Mouse (Mus musculus): ENCODE results near the gene Ap4m1. TPM values are rescaled to one million over a fixed set of nuclear protein-coding genes. Genes with fewer than 3 reads are reported as not detected.
"Not testable (repeated sequence)": the region's sequence is repeated elsewhere in the genome, so short reads cannot be mapped to it uniquely, and the experiment has no call there.

The Ap4m1 gene
- total and polyA plus RNA-seq, 2 experiments from 2014 or later = 16.4 to 57.0 TPM

- Histone ChIP-seq H3K4me3 (ENCODE audit: low read depth, low read length) (peak overlapping the region; percentile 75), H3K9ac (peak overlapping the region; percentile 93), H3K27me3 (ENCODE audit: insufficient read depth, low read length) (no peaks in the 10 kb centered on the region), H3K4me1 (ENCODE audit: insufficient read depth) (0 out of 2 replicates have a peak, but pooled peaks cover 5% of the 10 kb centered on the region), H3K36me3 (ENCODE audit: insufficient read depth) (peaks cover 5% of the 10 kb centered on the region), H3K27ac (ENCODE audit: low read depth, low read length) (peak overlapping the region; percentile 88), H3K9me3 (ENCODE audit: low read length) (no peaks in the 10 kb centered on the region), H3K4me2 (ENCODE audit: low read depth) (peak overlapping the region; percentile 96)
- ATAC-seq (peak; percentile 51), DNase-seq (peak; percentile 59)
- under 1% methylated on average over 29 of the region's 29 CpGs for WGBS
- TF ChIP-seq CTCF (IDR thresholded peaks at IDR 0.05; ENCODE audit: low read depth) = no peak
These were observed 23.0 kb downstream of the Ap4m1 start for GRCm38 (mm10) chr5:138194755-138195345.

GRCm38 (mm10) chr5:138195463-138195862 lies 23.7 kb downstream of the Ap4m1 start:
- peak; percentile 9 for DNase-seq
- Histone ChIP-seq H3K36me3 (ENCODE audit: insufficient read depth) (no peaks in the 10 kb centered on the region; the same call in none of the 2 replicates), H3K9me3 (ENCODE audit: low read length) (no peaks in the 10 kb centered on the region), H3K27ac (ENCODE audit: low read depth, low read length) (peak overlapping the region; percentile 88; the same call in 1 of the 2 replicates), H3K4me2 (ENCODE audit: low read depth) (peak overlapping the region; percentile 96), H3K4me1 (ENCODE audit: insufficient read depth) (0 out of 2 replicates have a peak, but pooled peaks cover 5% of the 10 kb centered on the region), H3K27me3 (ENCODE audit: insufficient read depth, low read length) (no peaks in the 10 kb centered on the region), H3K9ac (peak overlapping the region; percentile 93), H3K4me3 (ENCODE audit: low read depth, low read length) (peak overlapping the region; percentile 75)
- TF ChIP-seq CTCF (IDR thresholded peaks at IDR 0.05; ENCODE audit: low read depth) = no peak
- no peak for ATAC-seq
- 67% methylated on average over 7 of the region's 7 CpGs for WGBS

- Histone ChIP-seq H3K27ac (ENCODE audit: low read depth, low read length) (no peak overlapping the region), H3K9ac (no peak overlapping the region), H3K27me3 (ENCODE audit: insufficient read depth, low read length) (no peaks in the 10 kb centered on the region), H3K36me3 (ENCODE audit: insufficient read depth) (no peaks in the 10 kb centered on the region), H3K9me3 (ENCODE audit: low read length) (no peaks in the 10 kb centered on the region), H3K4me3 (ENCODE audit: low read depth, low read length) (no peak overlapping the region), H3K4me2 (ENCODE audit: low read depth) (no peak overlapping the region), H3K4me1 (ENCODE audit: insufficient read depth) (no peaks in the 10 kb centered on the region)
- 0% methylated on average over 1 of the region's 1 CpGs for WGBS
- peak; percentile 61 for TF ChIP-seq CTCF (IDR thresholded peaks at IDR 0.05; ENCODE audit: low read depth)
- ATAC-seq (no peak), DNase-seq (peak; percentile 37)
These were observed 27.8 kb downstream of the Ap4m1 start for GRCm38 (mm10) chr5:138199576-138199975.

- Histone ChIP-seq H3K27me3 (ENCODE audit: insufficient read depth, low read length) (no peaks in the 10 kb centered on the region), H3K4me3 (ENCODE audit: low read depth, low read length) (no peak overlapping the region), H3K4me2 (ENCODE audit: low read depth) (no peak overlapping the region), H3K36me3 (ENCODE audit: insufficient read depth) (no peaks in the 10 kb centered on the region), H3K9ac (no peak overlapping the region), H3K4me1 (ENCODE audit: insufficient read depth) (no peaks in the 10 kb centered on the region), H3K27ac (ENCODE audit: low read depth, low read length) (no peak overlapping the region), H3K9me3 (ENCODE audit: low read length) (no peaks in the 10 kb centered on the region)
- no peak for ATAC-seq
- TF ChIP-seq CTCF (IDR thresholded peaks at IDR 0.05; ENCODE audit: low read depth) = no peak
- DNase-seq = no peak
- WGBS = 80% methylated on average over 3 of the region's 3 CpGs
These were observed 30.3 kb downstream of the Ap4m1 start for GRCm38 (mm10) chr5:138202086-138202485.

GRCm38 (mm10) chr5:138207253-138207652 lies 35.5 kb downstream of the Ap4m1 start:
- ATAC-seq (no peak), DNase-seq (no peak)
- H3K27me3 ChIP-seq (ENCODE audit: insufficient read depth, low read length) = no peaks in the 10 kb centered on the region
- no peak overlapping the region for H3K9ac ChIP-seq
- H3K27ac ChIP-seq (ENCODE audit: low read depth, low read length) = no peak overlapping the region
- no peak for TF ChIP-seq CTCF (IDR thresholded peaks at IDR 0.05; ENCODE audit: low read depth)
- H3K9me3 ChIP-seq (ENCODE audit: low read length) = no peaks in the 10 kb centered on the region
- H3K36me3 ChIP-seq (ENCODE audit: insufficient read depth) = no peaks in the 10 kb centered on the region
- 83% methylated on average over 1 of the region's 1 CpGs for WGBS
- H3K4me3 ChIP-seq (ENCODE audit: low read depth, low read length) = no peak overlapping the region
- H3K4me2 ChIP-seq (ENCODE audit: low read depth) = no peak overlapping the region
- no peaks in the 10 kb centered on the region for H3K4me1 ChIP-seq (ENCODE audit: insufficient read depth)

GRCm38 (mm10) chr5:138207873-138208272 lies 36.1 kb downstream of the Ap4m1 start:
- H3K4me1 ChIP-seq (ENCODE audit: insufficient read depth) = no peaks in the 10 kb centered on the region

GRCm38 (mm10) chr5:138216632-138217031 lies 44.8 kb downstream of the Ap4m1 start:
- H3K4me3 ChIP-seq (ENCODE audit: low read depth, low read length); ATAC-seq; H3K9ac ChIP-seq; DNase-seq; H3K4me1 ChIP-seq (ENCODE audit: insufficient read depth); H3K4me2 ChIP-seq (ENCODE audit: low read depth); H3K36me3 ChIP-seq (ENCODE audit: insufficient read depth); H3K27me3 ChIP-seq (ENCODE audit: insufficient read depth, low read length); H3K9me3 ChIP-seq (ENCODE audit: low read length); H3K27ac ChIP-seq (ENCODE audit: low read depth, low read length): not testable (repeated sequence)
- WGBS = 95% methylated on average over 13 of the region's 13 CpGs

More at GRCm38 (mm10) chr5:138207873-138208272, 36.1 kb downstream of the Ap4m1 start:
- Histone ChIP-seq H3K27ac (ENCODE audit: low read depth, low read length) (no peak overlapping the region), H3K9me3 (ENCODE audit: low read length) (no peaks in the 10 kb centered on the region), H3K9ac (no peak overlapping the region), H3K4me2 (ENCODE audit: low read depth) (no peak overlapping the region), H3K36me3 (ENCODE audit: insufficient read depth) (no peaks in the 10 kb centered on the region), H3K4me3 (ENCODE audit: low read depth, low read length) (no peak overlapping the region), H3K27me3 (ENCODE audit: insufficient read depth, low read length) (no peaks in the 10 kb centered on the region)
- no peak for TF ChIP-seq CTCF (IDR thresholded peaks at IDR 0.05; ENCODE audit: low read depth)
- DNase-seq (no peak), ATAC-seq (no peak)
- 87% methylated on average over 4 of the region's 4 CpGs for WGBS
